Mouse (Mus musculus): Measurements from ENCODE around the gene Tmem115.

DNA sequence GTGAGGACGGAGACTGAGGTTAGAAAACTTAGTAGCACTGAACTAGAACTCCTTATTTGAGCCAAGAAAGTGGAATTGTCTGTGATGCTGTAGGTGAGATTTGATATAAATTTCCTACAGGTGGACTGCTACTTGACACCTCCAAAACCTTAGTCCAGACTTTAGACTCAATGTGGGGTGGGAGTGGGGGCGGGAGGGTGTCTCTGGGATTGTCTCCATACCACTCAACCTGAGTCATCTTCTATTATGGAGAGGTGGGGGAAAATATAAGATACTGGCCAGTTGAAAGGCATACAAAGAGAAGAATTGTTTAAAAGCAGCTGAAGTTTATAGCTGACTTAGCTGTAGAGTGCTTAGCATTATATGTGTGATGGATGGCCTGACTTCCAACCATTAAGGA, 22.0 kb downstream of the Tmem115 start:
- TF ChIP-seq POLR2A (IDR thresholded peaks at IDR 0.05; ENCODE audit: low read depth, low read length) (no peak), CTCF (IDR thresholded peaks at IDR 0.05; ENCODE audit: extremely low read depth, insufficient read depth, insufficient read length, insufficient replicate concordance) (no peak)
